Mouse (Mus musculus): ENCODE data around the gene Hs3st1. TPM values are rescaled to one million over a fixed set of nuclear protein-coding genes. Genes with fewer than 3 reads are reported as not detected.
A peak's percentile ranks its signal among the peaks of the same experiment; 100 is the strongest.

Gene Hs3st1
- polyA plus RNA-seq, 1 experiment from 2014 or later: 38.4 TPM

GRCm38 (mm10) chr5:39644827-39645380 is 110.4 kb downstream of the Hs3st1 start:
- no peaks in the 10 kb centered on the region for H3K36me3 ChIP-seq (ENCODE audit: control insufficient read depth, insufficient read depth, low read length)
- ATAC-seq: peak; percentile 82

GRCm38 (mm10) chr5:39643924-39644826 is 111.1 kb downstream of the Hs3st1 start:
- peak overlapping the region; percentile 74 for H3K27ac ChIP-seq (ENCODE audit: low read length)
- no peaks in the 10 kb centered on the region for H3K36me3 ChIP-seq (ENCODE audit: control insufficient read depth, insufficient read depth, low read length)
- H3K27me3 ChIP-seq (ENCODE audit: control insufficient read depth, insufficient read depth, low read depth, low read length): no peaks in the 10 kb centered on the region
- H3K9ac ChIP-seq (ENCODE audit: low read depth, low read length): peak overlapping the region; percentile 64
- ATAC-seq: peak; percentile 96
- H3K4me2 ChIP-seq (ENCODE audit: low read length): peak overlapping the region; percentile 88
- 1% methylated on average over 54 of the region's 56 CpGs for WGBS
- peak overlapping the region; percentile 63 for H3K4me3 ChIP-seq (ENCODE audit: low read depth, low read length)
- no peaks in the 10 kb centered on the region for H3K9me3 ChIP-seq (replicated peaks; ENCODE audit: control insufficient read depth, low read length, poor library complexity, severe bottlenecking)
- peaks cover 9% of the 10 kb centered on the region; the same call in 1 of the 2 replicates for H3K4me1 ChIP-seq (ENCODE audit: control insufficient read depth, insufficient read depth, low read length)

More at GRCm38 (mm10) chr5:39644827-39645380, 110.4 kb downstream of the Hs3st1 start:
- Histone ChIP-seq H3K4me1 (ENCODE audit: control insufficient read depth, insufficient read depth, low read length) (peaks cover 6% of the 10 kb centered on the region; the same call in 1 of the 2 replicates), H3K4me3 (ENCODE audit: low read depth, low read length) (peak overlapping the region; percentile 63), H3K9ac (ENCODE audit: low read depth, low read length) (peak overlapping the region; percentile 64), H3K4me2 (ENCODE audit: low read length) (peak overlapping the region; percentile 88), H3K27ac (ENCODE audit: low read length) (peak overlapping the region; percentile 74), H3K27me3 (ENCODE audit: control insufficient read depth, insufficient read depth, low read depth, low read length) (no peaks in the 10 kb centered on the region), H3K9me3 (replicated peaks; ENCODE audit: control insufficient read depth, low read length, poor library complexity, severe bottlenecking) (no peaks in the 10 kb centered on the region)
- WGBS: under 1% methylated on average over 28 of the region's 28 CpGs

- 1% methylated on average over 22 of the region's 22 CpGs for WGBS
- no peaks in the 10 kb centered on the region for H3K36me3 ChIP-seq (ENCODE audit: control insufficient read depth, insufficient read depth, low read length)
- H3K4me2 ChIP-seq (ENCODE audit: low read length): peak overlapping the region; percentile 88
- peak overlapping the region; percentile 63 for H3K4me3 ChIP-seq (ENCODE audit: low read depth, low read length)
- H3K9me3 ChIP-seq (replicated peaks; ENCODE audit: control insufficient read depth, low read length, poor library complexity, severe bottlenecking): no peaks in the 10 kb centered on the region
- ATAC-seq: no peak
- H3K27me3 ChIP-seq (ENCODE audit: control insufficient read depth, insufficient read depth, low read depth, low read length): no peaks in the 10 kb centered on the region
- peak overlapping the region; percentile 64 for H3K9ac ChIP-seq (ENCODE audit: low read depth, low read length)
- H3K27ac ChIP-seq (ENCODE audit: low read length): peak overlapping the region; percentile 61; the same call in 1 of the 2 replicates
- peaks cover 9% of the 10 kb centered on the region; the same call in 1 of the 2 replicates for H3K4me1 ChIP-seq (ENCODE audit: control insufficient read depth, insufficient read depth, low read length)
Measured at GRCm38 (mm10) chr5:39643260-39643923, 111.9 kb downstream of the Hs3st1 start.

- ATAC-seq: no peak
- Histone ChIP-seq H3K9ac (ENCODE audit: low read depth, low read length) (no peak overlapping the region), H3K9me3 (replicated peaks; ENCODE audit: control insufficient read depth, low read length, poor library complexity, severe bottlenecking) (no peaks in the 10 kb centered on the region), H3K27me3 (ENCODE audit: control insufficient read depth, insufficient read depth, low read depth, low read length) (no peaks in the 10 kb centered on the region), H3K36me3 (ENCODE audit: control insufficient read depth, insufficient read depth, low read length) (no peaks in the 10 kb centered on the region), H3K27ac (ENCODE audit: low read length) (no peak overlapping the region; the same call in 1 of the 2 replicates), H3K4me1 (ENCODE audit: control insufficient read depth, insufficient read depth, low read length) (peaks cover 11% of the 10 kb centered on the region; the same call in 1 of the 2 replicates), H3K4me3 (ENCODE audit: low read depth, low read length) (peak overlapping the region; percentile 63), H3K4me2 (ENCODE audit: low read length) (peak overlapping the region; percentile 88)
- 75% methylated on average over 6 of the region's 6 CpGs for WGBS
Measured at GRCm38 (mm10) chr5:39642222-39642770, 113.0 kb downstream of the Hs3st1 start.

GRCm38 (mm10) chr5:39639438-39640177 is 115.7 kb downstream of the Hs3st1 start:
- H3K9ac ChIP-seq (ENCODE audit: low read depth, low read length): no peak overlapping the region
- 40% methylated on average over 10 of the region's 10 CpGs for WGBS
- H3K4me1 ChIP-seq (ENCODE audit: control insufficient read depth, insufficient read depth, low read length): peaks cover 7% of the 10 kb centered on the region; the same call in 1 of the 2 replicates
- H3K9me3 ChIP-seq (replicated peaks; ENCODE audit: control insufficient read depth, low read length, poor library complexity, severe bottlenecking): 0 out of 2 replicates have a peak, but pooled peaks cover 3% of the 10 kb centered on the region
- H3K27ac ChIP-seq (ENCODE audit: low read length): no peak overlapping the region
- no peak for ATAC-seq
- peak overlapping the region; percentile 31 for H3K4me2 ChIP-seq (ENCODE audit: low read length)
- no peaks in the 10 kb centered on the region for H3K36me3 ChIP-seq (ENCODE audit: control insufficient read depth, insufficient read depth, low read length)
- H3K4me3 ChIP-seq (ENCODE audit: low read depth, low read length): 0 out of 2 replicates have a peak overlapping the region, but pooled peaks have one; percentile 2
- no peaks in the 10 kb centered on the region for H3K27me3 ChIP-seq (ENCODE audit: control insufficient read depth, insufficient read depth, low read depth, low read length)

- H3K4me2 ChIP-seq (ENCODE audit: low read length): no peak overlapping the region
- ATAC-seq: no peak
- no peak overlapping the region for H3K9ac ChIP-seq (ENCODE audit: low read depth, low read length)
- H3K4me3 ChIP-seq (ENCODE audit: low read depth, low read length): no peak overlapping the region
- H3K36me3 ChIP-seq (ENCODE audit: control insufficient read depth, insufficient read depth, low read length): no peaks in the 10 kb centered on the region
- peaks cover 7% of the 10 kb centered on the region; the same call in 1 of the 2 replicates for H3K4me1 ChIP-seq (ENCODE audit: control insufficient read depth, insufficient read depth, low read length)
- 0 out of 2 replicates have a peak, but pooled peaks cover 3% of the 10 kb centered on the region for H3K9me3 ChIP-seq (replicated peaks; ENCODE audit: control insufficient read depth, low read length, poor library complexity, severe bottlenecking)
- no peak overlapping the region for H3K27ac ChIP-seq (ENCODE audit: low read length)
- WGBS: 85% methylated on average over 5 of the region's 5 CpGs
- no peaks in the 10 kb centered on the region for H3K27me3 ChIP-seq (ENCODE audit: control insufficient read depth, insufficient read depth, low read depth, low read length)
Measured at GRCm38 (mm10) chr5:39638926-39639325, 116.3 kb downstream of the Hs3st1 start.

GRCm38 (mm10) chr5:39637874-39638273 is 117.4 kb downstream of the Hs3st1 start:
- Histone ChIP-seq H3K9me3 (replicated peaks; ENCODE audit: control insufficient read depth, low read length, poor library complexity, severe bottlenecking) (0 out of 2 replicates have a peak, but pooled peaks cover 3% of the 10 kb centered on the region), H3K4me3 (ENCODE audit: low read depth, low read length) (no peak overlapping the region), H3K27me3 (ENCODE audit: control insufficient read depth, insufficient read depth, low read depth, low read length) (no peaks in the 10 kb centered on the region), H3K4me2 (ENCODE audit: low read length) (no peak overlapping the region), H3K36me3 (ENCODE audit: control insufficient read depth, insufficient read depth, low read length) (no peaks in the 10 kb centered on the region), H3K9ac (ENCODE audit: low read depth, low read length) (no peak overlapping the region), H3K4me1 (ENCODE audit: control insufficient read depth, insufficient read depth, low read length) (peaks cover 7% of the 10 kb centered on the region; the same call in 1 of the 2 replicates), H3K27ac (ENCODE audit: low read length) (no peak overlapping the region)
- ATAC-seq: no peak
- WGBS: 76% methylated on average over 6 of the region's 6 CpGs

GRCm38 (mm10) chr5:39636090-39636489 is 119.2 kb downstream of the Hs3st1 start:
- Histone ChIP-seq H3K9ac (ENCODE audit: low read depth, low read length) (no peak overlapping the region), H3K4me1 (ENCODE audit: control insufficient read depth, insufficient read depth, low read length) (peaks cover 5% of the 10 kb centered on the region; the same call in 1 of the 2 replicates), H3K4me2 (ENCODE audit: low read length) (no peak overlapping the region), H3K27ac (ENCODE audit: low read length) (no peak overlapping the region), H3K9me3 (replicated peaks; ENCODE audit: control insufficient read depth, low read length, poor library complexity, severe bottlenecking) (0 out of 2 replicates have a peak, but pooled peaks cover 3% of the 10 kb centered on the region), H3K27me3 (ENCODE audit: control insufficient read depth, insufficient read depth, low read depth, low read length) (no peaks in the 10 kb centered on the region), H3K4me3 (ENCODE audit: low read depth, low read length) (no peak overlapping the region), H3K36me3 (ENCODE audit: control insufficient read depth, insufficient read depth, low read length) (no peaks in the 10 kb centered on the region)
- 90% methylated on average over 3 of the region's 3 CpGs for WGBS
- ATAC-seq: no peak
